Mouse (Mus musculus): ENCODE measurements around the gene Gtf2h3. TPM values are rescaled to one million over a fixed set of nuclear protein-coding genes. Genes with fewer than 3 reads are reported as not detected.
"Not testable (repeated sequence)": the region's sequence is repeated elsewhere in the genome, so short reads cannot be mapped to it uniquely, and the experiment has no call there.

Gtf2h3 gene
- polyA plus RNA-seq, 1 experiment from 2014 or later, result 98.9 TPM

- Histone ChIP-seq H3K27me3 (ENCODE audit: poor library complexity, severe bottlenecking) (no peaks in the 10 kb centered on the region), H3K4me1 (peaks cover 23% of the 10 kb centered on the region), H3K9me3 (no peaks in the 10 kb centered on the region), H3K4me3 (peak overlapping the region; percentile 83), H3K36me3 (replicated peaks) (peaks cover 38% of the 10 kb centered on the region), H3K27ac (peak overlapping the region; percentile 86; the same call in 1 of the 2 replicates)
- DNase-seq (ENCODE audit: extremely low spot score, low spot score), result no peak
- 39% methylated on average over 11 of the region's 11 CpGs for WGBS
Observed at GRCm38 (mm10) chr5:124629641-124630040, 50.7 kb downstream of the Gtf2h3 start.

- Histone ChIP-seq H3K27ac (no peak overlapping the region), H3K4me3 (no peak overlapping the region), H3K9me3 (no peaks in the 10 kb centered on the region), H3K4me1 (peaks cover 23% of the 10 kb centered on the region), H3K27me3 (ENCODE audit: poor library complexity, severe bottlenecking) (no peaks in the 10 kb centered on the region), H3K36me3 (replicated peaks) (peaks cover 48% of the 10 kb centered on the region)
- no peak for DNase-seq (ENCODE audit: extremely low spot score, low spot score)
- 92% methylated on average over 8 of the region's 11 CpGs for WGBS
Observed at GRCm38 (mm10) chr5:124631685-124632084, 52.7 kb downstream of the Gtf2h3 start.

- Histone ChIP-seq H3K27me3 (ENCODE audit: poor library complexity, severe bottlenecking) (no peaks in the 10 kb centered on the region), H3K4me3 (no peak overlapping the region), H3K4me1 (peaks cover 23% of the 10 kb centered on the region), H3K36me3 (replicated peaks) (peaks cover 50% of the 10 kb centered on the region), H3K27ac (no peak overlapping the region), H3K9me3 (no peaks in the 10 kb centered on the region)
- 85% methylated on average over 5 of the region's 5 CpGs for WGBS
- no peak for DNase-seq (ENCODE audit: extremely low spot score, low spot score)
Observed at GRCm38 (mm10) chr5:124632461-124632860, 53.5 kb downstream of the Gtf2h3 start.

- H3K27ac ChIP-seq, result no peak overlapping the region
- H3K27me3 ChIP-seq (ENCODE audit: poor library complexity, severe bottlenecking), result no peaks in the 10 kb centered on the region
- H3K4me3 ChIP-seq, result no peak overlapping the region
- 89% methylated on average over 2 of the region's 2 CpGs for WGBS
- H3K9me3 ChIP-seq, result no peaks in the 10 kb centered on the region
- DNase-seq (ENCODE audit: extremely low spot score, low spot score), result no peak
- H3K36me3 ChIP-seq (replicated peaks), result peaks cover 58% of the 10 kb centered on the region
- peaks cover 15% of the 10 kb centered on the region for H3K4me1 ChIP-seq
Observed at GRCm38 (mm10) chr5:124633425-124633824, 54.5 kb downstream of the Gtf2h3 start.

- peaks cover 75% of the 10 kb centered on the region for H3K36me3 ChIP-seq (replicated peaks)
- H3K4me1 ChIP-seq; H3K27ac ChIP-seq; H3K9me3 ChIP-seq; H3K27me3 ChIP-seq (ENCODE audit: poor library complexity, severe bottlenecking); H3K4me3 ChIP-seq; DNase-seq (ENCODE audit: extremely low spot score, low spot score): not testable (repeated sequence)
- 81% methylated on average over 4 of the region's 4 CpGs for WGBS
Observed at GRCm38 (mm10) chr5:124635068-124635467, 56.1 kb downstream of the Gtf2h3 start.

GRCm38 (mm10) chr5:124636139-124636538, 57.2 kb downstream of the Gtf2h3 start:
- no peak for DNase-seq (ENCODE audit: extremely low spot score, low spot score)
- Histone ChIP-seq H3K27ac (no peak overlapping the region), H3K36me3 (replicated peaks) (peaks cover 81% of the 10 kb centered on the region), H3K4me1 (no peaks in the 10 kb centered on the region), H3K27me3 (ENCODE audit: poor library complexity, severe bottlenecking) (no peaks in the 10 kb centered on the region), H3K4me3 (no peak overlapping the region), H3K9me3 (no peaks in the 10 kb centered on the region)
- 93% methylated on average over 3 of the region's 3 CpGs for WGBS

- peaks cover 87% of the 10 kb centered on the region for H3K36me3 ChIP-seq (replicated peaks)
- no peak overlapping the region for H3K27ac ChIP-seq
- H3K4me3 ChIP-seq, result no peak overlapping the region
- H3K4me1 ChIP-seq, result no peaks in the 10 kb centered on the region
- no peaks in the 10 kb centered on the region for H3K27me3 ChIP-seq (ENCODE audit: poor library complexity, severe bottlenecking)
- DNase-seq (ENCODE audit: extremely low spot score, low spot score), result no peak
- H3K9me3 ChIP-seq, result no peaks in the 10 kb centered on the region
- 97% methylated on average over 4 of the region's 4 CpGs for WGBS
Observed at GRCm38 (mm10) chr5:124636694-124637093, 57.8 kb downstream of the Gtf2h3 start.

- Histone ChIP-seq H3K9me3 (no peaks in the 10 kb centered on the region), H3K4me1 (no peaks in the 10 kb centered on the region), H3K36me3 (replicated peaks) (peaks cover 93% of the 10 kb centered on the region), H3K27ac (no peak overlapping the region), H3K4me3 (no peak overlapping the region), H3K27me3 (ENCODE audit: poor library complexity, severe bottlenecking) (no peaks in the 10 kb centered on the region)
- WGBS, result 95% methylated on average over 11 of the region's 11 CpGs
- no peak for DNase-seq (ENCODE audit: extremely low spot score, low spot score)
Observed at GRCm38 (mm10) chr5:124637300-124637699, 58.4 kb downstream of the Gtf2h3 start.

- H3K4me1 ChIP-seq, result no peaks in the 10 kb centered on the region
- H3K4me3 ChIP-seq, result no peak overlapping the region
- peaks cover 97% of the 10 kb centered on the region for H3K36me3 ChIP-seq (replicated peaks)
- WGBS, result 97% methylated on average over 13 of the region's 13 CpGs
- no peak for DNase-seq (ENCODE audit: extremely low spot score, low spot score)
- no peak overlapping the region for H3K27ac ChIP-seq
- H3K9me3 ChIP-seq, result no peaks in the 10 kb centered on the region
- no peaks in the 10 kb centered on the region for H3K27me3 ChIP-seq (ENCODE audit: poor library complexity, severe bottlenecking)
Observed at GRCm38 (mm10) chr5:124637836-124638235, 58.9 kb downstream of the Gtf2h3 start.

Other genes starting within 250 kb of the Gtf2h3 start
- 57.3 and 64.7 TPM in 2 replicates for gene Cdk2ap1, start 216.1 kb upstream of the Gtf2h3 start, polyA plus RNA-seq (2016; fragmentation: Nextera tagmentation; extraction: Ambion mirVana)
- gene Sbno1, start 153.1 kb upstream of the Gtf2h3 start, polyA plus RNA-seq (2016; fragmentation: Nextera tagmentation; extraction: Ambion mirVana), result 85.7 and 88.3 TPM in 2 replicates
- gene Kmt5a, start 139.2 kb upstream of the Gtf2h3 start, polyA plus RNA-seq (2016; fragmentation: Nextera tagmentation; extraction: Ambion mirVana), result 41.0 and 41.6 TPM in 2 replicates
- 22.7 and 24.2 TPM in 2 replicates for gene Rilpl2, start 100.8 kb upstream of the Gtf2h3 start, polyA plus RNA-seq (2016; fragmentation: Nextera tagmentation; extraction: Ambion mirVana)
- gene Snrnp35, start 96.0 kb upstream of the Gtf2h3 start, polyA plus RNA-seq (2016; fragmentation: Nextera tagmentation; extraction: Ambion mirVana), result 35.8 and 37.2 TPM in 2 replicates
- 18.1 and 23.4 TPM in 2 replicates for gene Rilpl1, start 47.7 kb upstream of the Gtf2h3 start, polyA plus RNA-seq (2016; fragmentation: Nextera tagmentation; extraction: Ambion mirVana)
- 474 and 480 TPM in 2 replicates for gene Tmed2, start 38.4 kb upstream of the Gtf2h3 start, polyA plus RNA-seq (2016; fragmentation: Nextera tagmentation; extraction: Ambion mirVana)
- gene Ddx55, start 26.3 kb upstream of the Gtf2h3 start, polyA plus RNA-seq (2016; fragmentation: Nextera tagmentation; extraction: Ambion mirVana), result 18.1 and 21.7 TPM in 2 replicates
- gene Eif2b1, start within 50 bp of the Gtf2h3 start, polyA plus RNA-seq (2016; fragmentation: Nextera tagmentation; extraction: Ambion mirVana), result 88.7 and 89.0 TPM in 2 replicates
- 45.4 and 46.3 TPM in 2 replicates for gene Atp6v0a2, start 49.4 kb downstream of the Gtf2h3 start, polyA plus RNA-seq (2016; fragmentation: Nextera tagmentation; extraction: Ambion mirVana)
- 0.02 TPM in 1 of 2 replicates, not detected in the other for gene Dnah10, start 145.9 kb downstream of the Gtf2h3 start, polyA plus RNA-seq (2016; fragmentation: Nextera tagmentation; extraction: Ambion mirVana)

Measured in forebrain, embryonic 10.5 days (tissue).